ENCODE assay signal across 8 mouse cellular contexts in genomic region chr15:84065140-84065539, GRCm38 (mm10). TPM values are rescaled to one million over a fixed set of nuclear protein-coding genes. Genes with fewer than 3 reads are reported as not detected.
DNase-seq lines count a peak whose midpoint lies in the region; ATAC-seq and TF ChIP-seq lines count a peak whose summit lies in the region.
"Had no signal": no experiment of that assay in that cellular context is flagged by ENCODE, and none has a peak within 500 bp of the region (broad histone marks: within the 10 kb centered on the region; RNA-seq: fewer than 3 reads in every experiment).

Efcab6 (minus strand) TSS chr15:84065379.

- H3K4me1 ChIP-seq in lung, embryonic 14.5 days (ENCODE audit: insufficient read depth), result no peaks in the 10 kb centered on the region
- peaks cover 13% of the 10 kb centered on the region; the same call in 1 of the 2 replicates for H3K4me1 ChIP-seq in forebrain, embryonic 14.5 days (ENCODE audit: control insufficient read depth, insufficient read depth, low read length)
- peaks cover 14% of the 10 kb centered on the region; the same call in 1 of the 2 replicates for H3K4me1 ChIP-seq in limb, embryonic 13.5 days
- H3K4me1 ChIP-seq: liver, embryonic 15.5 days had no signal

- peaks cover 39% of the 10 kb centered on the region for H3K27me3 ChIP-seq in lung, embryonic 14.5 days (ENCODE audit: insufficient read depth, low read length)
- H3K27me3 ChIP-seq in forebrain, embryonic 14.5 days (replicated peaks; ENCODE audit: control insufficient read depth, insufficient read depth, low read length), result no peaks in the 10 kb centered on the region
- H3K27me3 ChIP-seq in limb, embryonic 13.5 days, result peaks cover 67% of the 10 kb centered on the region

- H3K36me3 ChIP-seq in lung, embryonic 14.5 days (ENCODE audit: insufficient read depth), result no peaks in the 10 kb centered on the region
- H3K36me3 ChIP-seq in forebrain, embryonic 14.5 days (ENCODE audit: control insufficient read depth, insufficient read depth, low read length), result no peaks in the 10 kb centered on the region
- H3K36me3 ChIP-seq in limb, embryonic 13.5 days, result no peaks in the 10 kb centered on the region
- H3K36me3 ChIP-seq: liver, embryonic 15.5 days had no signal

- peak within 1 kb of the TSS; percentile 48 for H3K4me2 ChIP-seq in lung, embryonic 14.5 days
- H3K4me2 ChIP-seq in forebrain, embryonic 14.5 days (ENCODE audit: low read length), result peak within 1 kb of the TSS; percentile 64
- peak within 1 kb of the TSS; percentile 60 for H3K4me2 ChIP-seq in limb, embryonic 13.5 days (replicated peaks)
- H3K4me2 ChIP-seq: liver, embryonic 15.5 days had no signal

- H3K9ac ChIP-seq in lung, embryonic 14.5 days, result no peak within 1 kb of the TSS
- peak within 1 kb of the TSS; percentile 45 for H3K9ac ChIP-seq in forebrain, embryonic 14.5 days (ENCODE audit: low read length)
- no peak within 1 kb of the TSS for H3K9ac ChIP-seq in limb, embryonic 13.5 days
- H3K9ac ChIP-seq: liver, embryonic 15.5 days had no signal

- H3K9me3 ChIP-seq in lung, embryonic 14.5 days (ENCODE audit: low read depth, low read length), result no peaks in the 10 kb centered on the region
- no peaks in the 10 kb centered on the region for H3K9me3 ChIP-seq in forebrain, embryonic 14.5 days (replicated peaks; ENCODE audit: control insufficient read depth, low read length)
- peaks cover 10% of the 10 kb centered on the region; the same call in 1 of the 2 replicates for H3K9me3 ChIP-seq in limb, embryonic 13.5 days

- DNase-seq in lung, embryonic 14.5 days, result peak; percentile 6
- no peak for DNase-seq in lung, postnatal 4 days
- DNase-seq in forebrain, embryonic 14.5 days (ENCODE audit: low spot score), result peak; percentile 79
- peak; percentile 66 for DNase-seq in right cerebral cortex, postnatal 4 days
- no peak for DNase-seq in adipocyte (ENCODE audit: low spot score)
- no peak for DNase-seq in adrenal gland, postnatal 4 days (ENCODE audit: low spot score in 2 of 2)

- no peak within 1 kb of the TSS for H3K27ac ChIP-seq in lung, embryonic 14.5 days (ENCODE audit: low read depth)
- no peak within 1 kb of the TSS for H3K27ac ChIP-seq in forebrain, embryonic 14.5 days (ENCODE audit: low read depth, low read length)
- H3K27ac ChIP-seq in limb, embryonic 13.5 days, result no peak within 1 kb of the TSS
- H3K27ac ChIP-seq: liver, embryonic 15.5 days had no signal

- ATAC-seq in lung, embryonic 14.5 days (ENCODE audit: insufficient read depth), result no peak
- ATAC-seq in forebrain, embryonic 14.5 days, result peak; percentile 73
- ATAC-seq in limb, embryonic 13.5 days (ENCODE audit: low FRiP score, low read depth), result no peak

- WGBS in lung, embryonic 14.5 days, result 4% methylated on average over 29 of the region's 29 CpGs
- WGBS in forebrain, embryonic 14.5 days, result under 1% methylated on average over 29 of the region's 29 CpGs
- WGBS in limb, embryonic 13.5 days, result under 1% methylated on average over 29 of the region's 29 CpGs

- no peak within 1 kb of the TSS for H3K4me3 ChIP-seq in lung, embryonic 14.5 days (ENCODE audit: low read depth, low read length)
- peak within 1 kb of the TSS; percentile 31 for H3K4me3 ChIP-seq in forebrain, embryonic 14.5 days (ENCODE audit: low read depth, low read length)
- H3K4me3 ChIP-seq in limb, embryonic 13.5 days, result peak within 1 kb of the TSS; percentile 30
- H3K4me3 ChIP-seq: liver, embryonic 15.5 days had no signal

- no peak for TF ChIP-seq CTCF in lung, embryonic 14.5 days (IDR thresholded peaks at IDR 0.05; ENCODE audit: low read depth)

RNA-seq across cellular contexts. Expression of gene Efcab6, which starts in this region (rescaled TPM):
- 0.33 and 0.77 TPM in 2 replicates for polyA plus RNA-seq in lung, embryonic 14.5 days (2014; fragmentation: Nextera tagmentation; extraction: Ambion mirVana)
- polyA plus RNA-seq in forebrain, embryonic 14.5 days (2014; fragmentation: Nextera tagmentation; extraction: Ambion mirVana), result 2.1 and 3.0 TPM in 2 replicates
- 0.27 TPM in 1 of 2 replicates, not detected in the other for polyA plus RNA-seq in limb, embryonic 13.5 days (2015; fragmentation: Nextera tagmentation; extraction: Ambion mirVana)
- total RNA-seq in adrenal gland, postnatal 4 days (2021), result under 1 TPM in 1 of 2 experiments, not detected in 1; 0.34 TPM
- polyA plus RNA-seq: liver, embryonic 15.5 days had no signal

Comparison
In these comparisons a context has a peak if more than half of its experiments do, and no peak if none do; other contexts are left out.
1. Peak in DNase-seq and H3K4me2 ChIP-seq in lung, embryonic 14.5 days; RNA of the gene not detected or under 1 TPM.
2. DNase-seq: peak in forebrain, embryonic 14.5 days (single experiment) and right cerebral cortex, postnatal 4 days (single experiment); none in lung, postnatal 4 days (0 of 2), adipocyte (single experiment) and adrenal gland, postnatal 4 days (0 of 2).
3. Peak in every context shown above with its lines, with median percentiles within 50 percentile points of each other: H3K4me2 ChIP-seq.